Mouse (Mus musculus) spleen, adult 2 months (tissue): ENCODE data around the gene Clcn5. TPM values are rescaled to one million over a fixed set of nuclear protein-coding genes. Genes with fewer than 3 reads are reported as not detected.

Source experiments
- DNase-seq, 2 experiments: peaks; one replicate each; pipeline versions ENCODE4 v3.0.0 to v3.0.0-alpha.2; 2012 to 2021; ENCODE audit warnings: low spot score in 2 of 2, low read depth in 1 of 2
- H3K27ac ChIP-seq: fragments of 200-500 bp; 2 replicates; pipeline ENCODE4 v1.5.1; 2012; ENCODE audit warnings: low read length, inconsistent platforms; ENCODE audit not compliant: insufficient read depth
- H3K27me3 ChIP-seq: fragments of 200-500 bp; 2 replicates; pipeline ENCODE4 v1.6.1; 2012; ENCODE audit warnings: mild to moderate bottlenecking, moderate library complexity, low read length, inconsistent platforms; ENCODE audit not compliant: control insufficient read depth, insufficient read depth
- H3K36me3 ChIP-seq: fragments of 200-500 bp; 2 replicates; pipeline ENCODE4 v1.6.1; 2012; ENCODE audit warnings: mild to moderate bottlenecking, low read length, inconsistent platforms; ENCODE audit not compliant: control insufficient read depth, insufficient read depth
- H3K4me1 ChIP-seq: fragments of 200-500 bp; 2 replicates; pipeline ENCODE4 v1.6.1; 2011; ENCODE audit warnings: inconsistent platforms; ENCODE audit not compliant: control insufficient read depth, insufficient read depth, insufficient read length
- H3K4me3 ChIP-seq: fragments of 200-500 bp; 2 replicates; pipeline ENCODE4 v1.5.1; 2011; ENCODE audit warnings: mild to moderate bottlenecking, inconsistent platforms; ENCODE audit not compliant: insufficient read depth, insufficient read length; ENCODE audit errors: extremely low read depth
- CTCF ChIP-seq: fragments of 200-500 bp; IDR thresholded peaks from 2 replicates; pipeline ENCODE4 v1.5.1; 2011; ENCODE audit warnings: mild to moderate bottlenecking, inconsistent platforms; ENCODE audit not compliant: insufficient read depth, insufficient read length, insufficient replicate concordance; ENCODE audit errors: extremely low read depth
- POLR2A ChIP-seq: fragments of 200-500 bp; IDR thresholded peaks from 2 replicates; pipeline ENCODE4 v1.6.1; 2011; ENCODE audit warnings: low read depth, low read length, inconsistent platforms
- WGBS: fragments of 180-500 bp; shearing (Covaris S2); methylation state at CpG from one replicate; pipeline ENCODE4 v1.1.7; 2018; 5-methylcytosine and 5-hydroxymethylcytosine counted together
- polyA plus RNA-seq: library from polyadenylated mRNA; depleted of rRNA; stranded (reverse); fragments of >200 nt; gene quantifications from 2 replicates; pipeline ENCODE4 v1.2.3, GENCODE M21; 2012

Clcn5 gene
- polyA plus RNA-seq, 1 experiment: 1.8 TPM

- H3K27me3 ChIP-seq: no peaks in the 10 kb centered on the region
- H3K27ac ChIP-seq: no peak overlapping the region
- WGBS: 89% methylated on average over 5 of the region's 5 CpGs
- H3K4me3 ChIP-seq: no peak overlapping the region
- no peak for DNase-seq
- TF ChIP-seq CTCF (no peak), POLR2A (no peak)
- H3K4me1 ChIP-seq: no peaks in the 10 kb centered on the region
- no peaks in the 10 kb centered on the region for H3K36me3 ChIP-seq
Observed at GRCm38 (mm10) chrX:7279722-7280121, 39.4 kb downstream of the Clcn5 start.

- Histone ChIP-seq H3K27ac (no peak overlapping the region), H3K4me1 (no peaks in the 10 kb centered on the region), H3K4me3 (no peak overlapping the region), H3K36me3 (no peaks in the 10 kb centered on the region), H3K27me3 (no peaks in the 10 kb centered on the region)
- TF ChIP-seq POLR2A (no peak), CTCF (no peak)
- no peak for DNase-seq
- WGBS: 69% methylated on average over 6 of the region's 6 CpGs
Observed at GRCm38 (mm10) chrX:7276564-7276963, 42.6 kb downstream of the Clcn5 start.

DNA sequence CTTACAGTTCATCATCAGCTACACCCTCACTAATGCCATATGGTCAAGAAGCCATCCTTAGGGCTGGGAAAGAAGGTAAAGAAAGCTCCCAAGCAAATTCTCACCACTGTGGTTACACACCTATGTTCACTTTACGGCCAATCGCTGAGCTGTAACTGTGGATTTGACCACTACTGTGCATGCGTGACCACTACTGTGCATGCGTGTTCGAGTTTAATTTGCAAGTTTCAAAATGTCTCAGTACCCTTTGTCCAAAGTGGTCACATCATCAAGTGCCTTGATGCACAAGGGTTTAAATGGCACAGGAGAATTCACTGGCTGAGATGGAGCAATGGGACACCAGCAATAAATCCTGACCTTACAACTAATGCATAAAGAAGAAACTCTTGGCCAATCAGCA, 58.0 kb downstream of the Clcn5 start:
- H3K4me1 ChIP-seq: no peaks in the 10 kb centered on the region
- H3K27me3 ChIP-seq: no peaks in the 10 kb centered on the region
- no peak for DNase-seq
- no peak overlapping the region for H3K27ac ChIP-seq
- 80% methylated on average over 5 of the region's 5 CpGs for WGBS
- TF ChIP-seq CTCF (no peak), POLR2A (no peak)
- H3K36me3 ChIP-seq: no peaks in the 10 kb centered on the region
- H3K4me3 ChIP-seq: no peak overlapping the region

DNA sequence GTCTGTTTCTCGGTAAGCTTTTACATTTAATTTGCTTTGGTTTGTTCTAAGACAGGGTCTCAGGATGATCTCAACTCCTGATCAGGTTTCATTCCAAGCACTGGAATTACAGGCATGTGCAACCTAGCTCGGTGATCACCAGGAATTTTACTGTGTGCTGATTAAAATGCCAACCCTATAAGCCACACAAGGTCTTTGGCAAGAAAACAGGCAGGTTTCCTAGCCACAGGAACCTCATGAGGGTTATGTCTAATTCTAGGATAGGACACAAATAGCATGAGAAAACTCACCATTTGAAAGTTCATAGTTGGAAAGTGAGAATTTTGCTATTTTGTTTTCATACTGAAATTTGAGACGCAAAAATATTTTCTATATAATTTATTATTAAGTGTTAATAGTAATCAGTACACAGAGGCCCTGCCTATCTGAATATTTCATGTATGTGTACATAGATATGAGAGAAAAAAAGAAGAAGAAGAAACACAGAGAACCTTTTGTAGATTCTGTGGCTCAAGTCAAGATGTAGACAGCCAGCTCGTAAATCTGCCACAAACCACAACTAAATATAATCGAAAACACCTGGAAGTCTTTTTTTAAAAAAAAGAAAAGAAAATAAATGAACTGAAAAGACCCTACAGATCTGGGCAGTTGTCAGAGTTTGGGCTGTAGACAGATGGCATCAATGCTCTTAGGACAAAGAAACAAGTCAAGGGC, 58.6 kb downstream of the Clcn5 start:
- WGBS: 53% methylated on average over 5 of the region's 5 CpGs
- H3K36me3 ChIP-seq: no peaks in the 10 kb centered on the region
- no peaks in the 10 kb centered on the region for H3K27me3 ChIP-seq
- no peak overlapping the region for H3K4me3 ChIP-seq
- TF ChIP-seq POLR2A: no peak
- TF ChIP-seq CTCF: no peak
- H3K4me1 ChIP-seq: no peaks in the 10 kb centered on the region
- no peak for DNase-seq
- no peak overlapping the region for H3K27ac ChIP-seq

DNA sequence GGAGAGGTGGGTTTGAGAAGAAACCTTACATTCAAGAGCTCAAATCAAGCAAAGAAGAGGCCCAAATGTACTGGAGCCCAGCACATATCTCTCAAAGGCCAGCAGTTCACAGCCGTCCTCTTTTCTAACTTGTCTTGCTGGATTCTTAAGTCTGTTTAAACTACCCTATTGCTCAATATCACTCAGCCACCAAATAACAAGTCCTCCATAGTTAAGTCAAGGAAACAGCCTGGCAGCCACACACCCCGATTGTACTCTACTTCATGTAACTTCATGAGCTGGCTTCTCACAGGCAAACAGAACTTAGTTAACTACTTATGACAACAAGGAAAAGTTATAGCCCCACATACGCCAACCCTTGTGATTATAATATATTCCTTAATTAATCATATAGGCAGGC, 59.4 kb downstream of the Clcn5 start:
- H3K36me3 ChIP-seq: no peaks in the 10 kb centered on the region
- no peaks in the 10 kb centered on the region for H3K4me1 ChIP-seq
- no peak for DNase-seq
- TF ChIP-seq CTCF (no peak), POLR2A (no peak)
- H3K4me3 ChIP-seq: no peak overlapping the region
- H3K27me3 ChIP-seq: no peaks in the 10 kb centered on the region
- H3K27ac ChIP-seq: no peak overlapping the region
- 78% methylated on average over 3 of the region's 3 CpGs for WGBS

- no peaks in the 10 kb centered on the region for H3K4me1 ChIP-seq
- DNase-seq: no peak
- H3K36me3 ChIP-seq: no peaks in the 10 kb centered on the region
Observed at GRCm38 (mm10) chrX:7256022-7256421, 63.1 kb downstream of the Clcn5 start.

DNA sequence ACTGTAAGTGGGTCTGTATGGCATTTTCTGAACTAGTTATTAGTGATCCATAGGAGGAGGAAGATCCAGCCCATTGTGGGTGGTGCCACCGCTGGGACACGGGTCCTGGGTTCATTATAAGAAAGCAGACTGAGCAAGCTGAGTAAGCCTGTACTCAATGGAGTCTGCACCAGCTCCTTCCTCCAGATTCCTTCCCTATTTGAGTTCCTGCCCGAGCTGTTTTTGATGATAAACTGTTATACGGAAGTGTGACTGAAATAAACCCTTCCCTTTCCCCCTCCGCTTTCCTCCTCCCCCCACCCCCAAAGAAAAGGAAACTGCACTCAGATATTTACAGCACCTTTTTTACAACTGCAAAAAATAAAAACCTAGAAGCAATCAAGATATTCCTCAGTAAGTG, 115.1 kb downstream of the Clcn5 start:
- no peak overlapping the region for H3K4me3 ChIP-seq
- H3K36me3 ChIP-seq: no peaks in the 10 kb centered on the region
- TF ChIP-seq CTCF (no peak), POLR2A (no peak)
- H3K27me3 ChIP-seq: no peaks in the 10 kb centered on the region
- 30% methylated on average over 5 of the region's 5 CpGs for WGBS
- no peak overlapping the region; the same call in 1 of the 2 replicates for H3K27ac ChIP-seq
- no peak for DNase-seq
- H3K4me1 ChIP-seq: no peaks in the 10 kb centered on the region; the same call in 1 of the 2 replicates

More at GRCm38 (mm10) chrX:7256022-7256421, 63.1 kb downstream of the Clcn5 start:
- TF ChIP-seq CTCF (no peak), POLR2A (no peak)
- H3K27me3 ChIP-seq: no peaks in the 10 kb centered on the region
- WGBS: 71% methylated on average over 3 of the region's 3 CpGs
- H3K4me3 ChIP-seq: no peak overlapping the region
- H3K27ac ChIP-seq: no peak overlapping the region
